Mouse (Mus musculus) embryonic facial prominence, embryonic 14.5 days (tissue): ENCODE data around the gene Trit1. TPM values are rescaled to one million over a fixed set of nuclear protein-coding genes. Genes with fewer than 3 reads are reported as not detected.

Source experiments
- ATAC-seq: fragments of 200-750 bp; cut with Nextera tagmentation; 2 replicates; pipeline ENCODE4 v1.8.0; 2017; ENCODE audit warnings: low read depth, moderate number of reproducible peaks, moderate TSS enrichment
- DNase-seq: peaks from one replicate; pipeline ENCODE4 v3.0.0-alpha.2; 2015; ENCODE audit warnings: low spot score
- H3K27ac ChIP-seq: fragments of 300-500 bp; sonication (generic); replicated peaks from 2 replicates; pipeline ENCODE4 v1.5.1; 2014; ENCODE audit warnings: low read depth, mild to moderate bottlenecking, low read length, moderate library complexity
- H3K27me3 ChIP-seq: fragments of 300-500 bp; sonication (generic); replicated peaks from 2 replicates; pipeline ENCODE4 v1.6.1; 2014; ENCODE audit warnings: low read length; ENCODE audit not compliant: control insufficient read depth, insufficient read depth
- H3K36me3 ChIP-seq: fragments of 300-500 bp; sonication (generic); 2 replicates; pipeline ENCODE4 v1.6.1; 2014; ENCODE audit warnings: low read length, mixed read lengths; ENCODE audit not compliant: control insufficient read depth, insufficient read depth
- H3K4me1 ChIP-seq: fragments of 300-500 bp; sonication (generic); 2 replicates; pipeline ENCODE4 v1.6.1; 2014; ENCODE audit warnings: antibody characterized with exemption, low read length; ENCODE audit not compliant: control insufficient read depth, insufficient read depth
- H3K4me2 ChIP-seq: fragments of 300-500 bp; sonication (generic); 2 replicates; pipeline ENCODE4 v1.6.1; 2014; ENCODE audit warnings: low read depth, mild to moderate bottlenecking, low read length, moderate library complexity, mixed read lengths
- H3K4me3 ChIP-seq: fragments of 300-500 bp; sonication (generic); 2 replicates; pipeline ENCODE4 v1.5.1; 2014; ENCODE audit warnings: low read depth, mild to moderate bottlenecking, low read length
- H3K9ac ChIP-seq: fragments of 300-500 bp; sonication (generic); 2 replicates; pipeline ENCODE4 v1.6.1; 2014; ENCODE audit warnings: low read depth, mild to moderate bottlenecking, low read length, moderate library complexity, mixed read lengths
- H3K9me3 ChIP-seq: fragments of 300-500 bp; sonication (generic); 2 replicates; pipeline ENCODE4 v1.6.1; 2016; ENCODE audit warnings: low read length; ENCODE audit not compliant: control insufficient read depth
- WGBS: fragments of 180-500 bp; shearing (Covaris S2); extraction: QIAGEN DNeasy Blood & Tissue Kit; methylation state at CpG from one replicate; pipeline ENCODE4 v1.1.7; 2014; 5-methylcytosine and 5-hydroxymethylcytosine counted together
- polyA plus RNA-seq: library from polyadenylated mRNA; unstranded; fragments of >200 nt; fragmentation: Nextera tagmentation; extraction: Ambion mirVana; gene quantifications from 2 replicates; pipeline ENCODE4 v1.2.1, GENCODE M21; 2014

Gene Trit1
- polyA plus RNA-seq, 1 experiment from 2014 or later: 18.8 TPM

- 100% methylated on average over 1 of the region's 1 CpGs for WGBS
- H3K9ac ChIP-seq: no peak overlapping the region
- H3K4me1 ChIP-seq: peaks cover 6% of the 10 kb centered on the region
- DNase-seq: no peak
- no peak overlapping the region for H3K27ac ChIP-seq
- H3K4me3 ChIP-seq: no peak overlapping the region
- no peaks in the 10 kb centered on the region for H3K27me3 ChIP-seq
- no peak overlapping the region for H3K4me2 ChIP-seq
- ATAC-seq: no peak
- peaks cover 39% of the 10 kb centered on the region for H3K36me3 ChIP-seq
- no peaks in the 10 kb centered on the region for H3K9me3 ChIP-seq
Observed at GRCm38 (mm10) chr4:123022896-123023295, 6.5 kb downstream of the Trit1 start.

GRCm38 (mm10) chr4:123025418-123025817 is 9.0 kb downstream of the Trit1 start:
- H3K4me3 ChIP-seq: no peak overlapping the region
- no peaks in the 10 kb centered on the region for H3K9me3 ChIP-seq
- no peaks in the 10 kb centered on the region for H3K27me3 ChIP-seq
- H3K27ac ChIP-seq: no peak overlapping the region
- H3K4me2 ChIP-seq: no peak overlapping the region
- H3K36me3 ChIP-seq: peaks cover 42% of the 10 kb centered on the region
- H3K9ac ChIP-seq: no peak overlapping the region
- ATAC-seq (no peak), DNase-seq (no peak)
- WGBS: 78% methylated on average over 2 of the region's 2 CpGs
- no peaks in the 10 kb centered on the region for H3K4me1 ChIP-seq

- Histone ChIP-seq H3K9me3 (no peaks in the 10 kb centered on the region), H3K27me3 (no peaks in the 10 kb centered on the region), H3K36me3 (peaks cover 45% of the 10 kb centered on the region), H3K4me3 (no peak overlapping the region), H3K4me2 (no peak overlapping the region), H3K4me1 (no peaks in the 10 kb centered on the region), H3K27ac (no peak overlapping the region), H3K9ac (no peak overlapping the region)
- ATAC-seq: no peak
- WGBS: 88% methylated on average over 13 of the region's 13 CpGs
- DNase-seq: no peak
Observed at GRCm38 (mm10) chr4:123026161-123026560, 9.8 kb downstream of the Trit1 start.

- H3K9ac ChIP-seq: no peak overlapping the region
- ATAC-seq: no peak
- WGBS: 75% methylated on average over 4 of the region's 4 CpGs
- H3K27ac ChIP-seq: no peak overlapping the region
- no peak overlapping the region for H3K4me2 ChIP-seq
- H3K4me3 ChIP-seq: no peak overlapping the region
- no peaks in the 10 kb centered on the region for H3K4me1 ChIP-seq
- no peaks in the 10 kb centered on the region for H3K27me3 ChIP-seq
- no peak for DNase-seq
- H3K9me3 ChIP-seq: no peaks in the 10 kb centered on the region
- H3K36me3 ChIP-seq: peaks cover 49% of the 10 kb centered on the region
Observed at GRCm38 (mm10) chr4:123026597-123026996, 10.2 kb downstream of the Trit1 start.

GRCm38 (mm10) chr4:123034841-123035240 is 18.4 kb downstream of the Trit1 start:
- ATAC-seq (0 out of 2 replicates have a peak, but pooled peaks have one; percentile 34), DNase-seq (no peak)
- peaks cover 40% of the 10 kb centered on the region for H3K36me3 ChIP-seq
- 80% methylated on average over 2 of the region's 2 CpGs for WGBS
- H3K9ac ChIP-seq: no peak overlapping the region
- H3K4me1 ChIP-seq: no peaks in the 10 kb centered on the region
- no peaks in the 10 kb centered on the region for H3K27me3 ChIP-seq
- no peaks in the 10 kb centered on the region for H3K9me3 ChIP-seq
- no peak overlapping the region for H3K4me3 ChIP-seq
- H3K4me2 ChIP-seq: no peak overlapping the region
- no peak overlapping the region for H3K27ac ChIP-seq

- DNase-seq: peak; percentile 44
- ATAC-seq: peak; percentile 50; the same call in 1 of the 2 replicates
- 81% methylated on average over 2 of the region's 2 CpGs for WGBS
- Histone ChIP-seq H3K27ac (no peak overlapping the region), H3K4me3 (no peak overlapping the region), H3K9ac (no peak overlapping the region), H3K36me3 (peaks cover 42% of the 10 kb centered on the region), H3K4me2 (no peak overlapping the region), H3K4me1 (no peaks in the 10 kb centered on the region), H3K27me3 (no peaks in the 10 kb centered on the region), H3K9me3 (no peaks in the 10 kb centered on the region)
Observed at GRCm38 (mm10) chr4:123035636-123036035, 19.2 kb downstream of the Trit1 start.

GRCm38 (mm10) chr4:123036710-123037109 is 20.3 kb downstream of the Trit1 start:
- Histone ChIP-seq H3K36me3 (peaks cover 41% of the 10 kb centered on the region), H3K9me3 (no peaks in the 10 kb centered on the region), H3K4me2 (no peak overlapping the region), H3K27me3 (no peaks in the 10 kb centered on the region), H3K9ac (no peak overlapping the region), H3K27ac (no peak overlapping the region), H3K4me3 (no peak overlapping the region), H3K4me1 (no peaks in the 10 kb centered on the region)
- DNase-seq: no peak
- peak; percentile 41; the same call in 1 of the 2 replicates for ATAC-seq
- 57% methylated on average over 3 of the region's 3 CpGs for WGBS

- Histone ChIP-seq H3K9me3 (no peaks in the 10 kb centered on the region), H3K9ac (no peak overlapping the region), H3K36me3 (peaks cover 49% of the 10 kb centered on the region), H3K4me3 (no peak overlapping the region), H3K4me1 (no peaks in the 10 kb centered on the region), H3K4me2 (no peak overlapping the region), H3K27ac (no peak overlapping the region), H3K27me3 (no peaks in the 10 kb centered on the region)
- no peak for DNase-seq
- WGBS: 94% methylated on average over 6 of the region's 6 CpGs
- no peak for ATAC-seq
Observed at GRCm38 (mm10) chr4:123041131-123041530, 24.7 kb downstream of the Trit1 start.

- H3K4me3 ChIP-seq: no peak overlapping the region
- H3K27me3 ChIP-seq: no peaks in the 10 kb centered on the region
- H3K9ac ChIP-seq: no peak overlapping the region
- H3K4me1 ChIP-seq: no peaks in the 10 kb centered on the region
- DNase-seq (no peak), ATAC-seq (no peak)
- H3K4me2 ChIP-seq: no peak overlapping the region
- WGBS: 86% methylated on average over 1 of the region's 1 CpGs
- peaks cover 76% of the 10 kb centered on the region for H3K36me3 ChIP-seq
- no peak overlapping the region for H3K27ac ChIP-seq
- no peaks in the 10 kb centered on the region for H3K9me3 ChIP-seq
Observed at GRCm38 (mm10) chr4:123043858-123044257, 27.5 kb downstream of the Trit1 start.
